Mouse (Mus musculus): Measurements from ENCODE around the gene Kif1a. TPM values are rescaled to one million over a fixed set of nuclear protein-coding genes. Genes with fewer than 3 reads are reported as not detected.

Gene Kif1a
- polyA plus RNA-seq (2021; fragmentation: Nextera tagmentation) = 203 and 209 TPM in 2 replicates
- long read RNA-seq, experiment 1, partial matches to known transcripts = 330 of 617 reads
- long read RNA-seq, experiment 1, other reads (novel, unspliced or antisense) = 287 of 617 reads
- long read RNA-seq, experiment 2, partial matches to known transcripts = 253 of 417 reads
- long read RNA-seq, experiment 2, other reads (novel, unspliced or antisense) = 164 of 417 reads

GRCm38 (mm10) chr1:93101571-93102061 is at the start of gene Kif1a:
Gene Kif1a (minus strand): TSS chr1:93101951.

GRCm38 (mm10) chr1:93135036-93135526 is 33.3 kb upstream of the Kif1a start, which contains the start of gene Agxt:
Gene Agxt (plus strand): TSS chr1:93135240.

DNA sequence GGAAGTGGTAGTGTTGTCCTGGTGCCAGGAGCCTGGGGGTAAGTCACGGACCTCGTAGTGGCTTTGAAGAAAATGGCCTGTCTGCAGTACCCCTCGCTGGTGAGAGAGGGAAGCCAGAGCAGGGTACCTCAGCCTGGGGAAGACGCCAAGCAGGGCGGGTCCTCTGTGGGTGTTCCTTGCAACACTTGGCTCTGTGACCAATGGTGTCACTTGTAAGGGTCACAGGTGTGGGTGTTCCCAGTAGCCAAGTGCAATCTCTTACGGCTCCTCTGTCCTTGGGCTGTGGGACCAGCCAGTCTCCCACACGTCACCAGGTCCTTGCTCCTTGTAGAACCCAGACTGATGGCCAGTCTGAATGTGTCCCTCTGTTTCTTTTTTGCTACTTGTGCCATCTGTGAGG is 95.7 kb downstream of the Kif1a start, which contains the start of gene Aqp12:
Aqp12 (plus strand) TSS at position 274 of the 400 bp plus-strand sequence.

Other genes with a start within 250 kb of the Kif1a start
- gene Ankmy1, start 199.0 kb downstream of the Kif1a start, polyA plus RNA-seq (2021; fragmentation: Nextera tagmentation) = 0.14 and 0.42 TPM in 2 replicates
- 35.0 and 44.7 TPM in 2 replicates for gene Dusp28, start 195.0 kb downstream of the Kif1a start, polyA plus RNA-seq (2021; fragmentation: Nextera tagmentation)
- gene Rnpepl1, start 191.2 kb downstream of the Kif1a start, polyA plus RNA-seq (2021; fragmentation: Nextera tagmentation) = 7.9 and 15.2 TPM in 2 replicates
- 28.1 and 34.0 TPM in 2 replicates for gene Capn10, start 167.6 kb downstream of the Kif1a start, polyA plus RNA-seq (2021; fragmentation: Nextera tagmentation)
- 0.06 and 0.24 TPM in 2 replicates for gene Gpr35, start 151.1 kb downstream of the Kif1a start, polyA plus RNA-seq (2021; fragmentation: Nextera tagmentation)
- gene Aqp12, start 95.6 kb downstream of the Kif1a start, polyA plus RNA-seq (2021; fragmentation: Nextera tagmentation) = not detected in 2 replicates
- gene Agxt, start 33.3 kb upstream of the Kif1a start, polyA plus RNA-seq (2021; fragmentation: Nextera tagmentation) = not detected in 2 replicates
- gene 2310007B03Rik, start 59.0 kb upstream of the Kif1a start, polyA plus RNA-seq (2021; fragmentation: Nextera tagmentation) = 0.06 TPM in 1 of 2 replicates, not detected in the other
- 0.01 TPM in 1 of 2 replicates, not detected in the other for gene Crocc2, start 66.8 kb upstream of the Kif1a start, polyA plus RNA-seq (2021; fragmentation: Nextera tagmentation)
- gene Sned1, start 133.9 kb upstream of the Kif1a start, polyA plus RNA-seq (2021; fragmentation: Nextera tagmentation) = 1.4 and 2.1 TPM in 2 replicates
- 16.0 and 16.1 TPM in 2 replicates for gene Mterf4, start 204.0 kb upstream of the Kif1a start, polyA plus RNA-seq (2021; fragmentation: Nextera tagmentation)
- gene Ppp1r7, start 240.9 kb upstream of the Kif1a start, polyA plus RNA-seq (2021; fragmentation: Nextera tagmentation) = 43.6 and 60.3 TPM in 2 replicates
- 0.24 and 0.40 TPM in 2 replicates for gene Pask, start 241.5 kb upstream of the Kif1a start, polyA plus RNA-seq (2021; fragmentation: Nextera tagmentation)